Mouse (Mus musculus) forebrain, embryonic 13.5 days (tissue): ENCODE data around the gene Ankrd11. TPM values are rescaled to one million over a fixed set of nuclear protein-coding genes. Genes with fewer than 3 reads are reported as not detected.

Experiments
- ATAC-seq: fragments of 200-750 bp; cut with Nextera tagmentation; 2 replicates; pipeline ENCODE4 v1.8.0; 2017
- H3K27ac ChIP-seq: fragments of 300-500 bp; sonication (generic); 2 replicates; pipeline ENCODE4 v1.5.1; 2015; ENCODE audit warnings: inconsistent platforms, mild to moderate bottlenecking, moderate library complexity
- H3K27me3 ChIP-seq: fragments of 300-500 bp; sonication (generic); 2 replicates; pipeline ENCODE4 v1.6.1; 2015; ENCODE audit warnings: mild to moderate bottlenecking, inconsistent platforms
- H3K36me3 ChIP-seq: fragments of 300-500 bp; sonication (generic); 2 replicates; pipeline ENCODE4 v1.6.1; 2015; ENCODE audit warnings: mild to moderate bottlenecking, inconsistent platforms; ENCODE audit not compliant: poor library complexity, severe bottlenecking
- H3K4me1 ChIP-seq: fragments of 300-500 bp; sonication (generic); 2 replicates; pipeline ENCODE4 v1.6.1; 2015; ENCODE audit warnings: inconsistent platforms
- H3K4me2 ChIP-seq: fragments of 300-500 bp; sonication (generic); 2 replicates; pipeline ENCODE4 v1.6.1; 2015; ENCODE audit warnings: inconsistent platforms, mild to moderate bottlenecking, moderate library complexity
- H3K4me3 ChIP-seq: fragments of 300-500 bp; sonication (generic); 2 replicates; pipeline ENCODE4 v1.5.1; 2015; ENCODE audit warnings: mild to moderate bottlenecking, inconsistent platforms
- H3K9ac ChIP-seq: fragments of 300-500 bp; sonication (generic); 2 replicates; pipeline ENCODE4 v1.6.1; 2015; ENCODE audit warnings: mild to moderate bottlenecking, inconsistent platforms
- H3K9me3 ChIP-seq: fragments of 300-500 bp; sonication (generic); replicated peaks from 2 replicates; pipeline ENCODE4 v1.6.1; 2016; ENCODE audit warnings: inconsistent platforms
- WGBS: fragments of 180-500 bp; shearing (Covaris S2); methylation state at CpG from one replicate; pipeline ENCODE4 v1.1.7; 2015; 5-methylcytosine and 5-hydroxymethylcytosine counted together
- polyA plus RNA-seq: library from polyadenylated mRNA; unstranded; fragments of >200 nt; fragmentation: Nextera tagmentation; extraction: Ambion mirVana; gene quantifications from 2 replicates; pipeline ENCODE4 v1.2.1, GENCODE M21; 2015

Gene Ankrd11
- 34.3 and 35.6 TPM in 2 replicates for polyA plus RNA-seq

- whole genome bisulfite sequencing: under 1% methylated on average over 63 of the region's 91 CpGs
- H3K27me3 ChIP-seq: no peaks in the 10 kb centered on the region
- peak; percentile 97 for ATAC-seq
These were observed at the start of gene Ankrd11 for GRCm38 (mm10) chr8:123042158-123042973. Gene Ankrd11 (minus strand): TSS chr8:123042277.

GRCm38 (mm10) chr8:123087289-123087688, 45.2 kb upstream of the Ankrd11 start:
- WGBS: 94% methylated on average over 9 of the region's 9 CpGs
- H3K9ac ChIP-seq: no peak overlapping the region; the same call in 1 of the 2 replicates
- peaks cover 100% of the 10 kb centered on the region for H3K36me3 ChIP-seq
- no peak for ATAC-seq
- no peak overlapping the region for H3K4me3 ChIP-seq
- no peak overlapping the region for H3K27ac ChIP-seq
- no peaks in the 10 kb centered on the region for H3K4me1 ChIP-seq
- no peaks in the 10 kb centered on the region for H3K9me3 ChIP-seq
- H3K27me3 ChIP-seq: no peaks in the 10 kb centered on the region
- H3K4me2 ChIP-seq: no peak overlapping the region

More at GRCm38 (mm10) chr8:123042158-123042973, at the start of gene Ankrd11:
- H3K27ac ChIP-seq: peak within 1 kb of the TSS; percentile 95
- H3K4me3 ChIP-seq: peak within 1 kb of the TSS; percentile 98
- H3K4me2 ChIP-seq: peak within 1 kb of the TSS; percentile 84
- peak within 1 kb of the TSS; percentile 99 for H3K9ac ChIP-seq
- H3K9me3 ChIP-seq: no peaks in the 10 kb centered on the region
- H3K36me3 ChIP-seq: 0 out of 2 replicates have a peak, but pooled peaks cover 3% of the 10 kb centered on the region
- H3K4me1 ChIP-seq: peaks cover 44% of the 10 kb centered on the region

DNA sequence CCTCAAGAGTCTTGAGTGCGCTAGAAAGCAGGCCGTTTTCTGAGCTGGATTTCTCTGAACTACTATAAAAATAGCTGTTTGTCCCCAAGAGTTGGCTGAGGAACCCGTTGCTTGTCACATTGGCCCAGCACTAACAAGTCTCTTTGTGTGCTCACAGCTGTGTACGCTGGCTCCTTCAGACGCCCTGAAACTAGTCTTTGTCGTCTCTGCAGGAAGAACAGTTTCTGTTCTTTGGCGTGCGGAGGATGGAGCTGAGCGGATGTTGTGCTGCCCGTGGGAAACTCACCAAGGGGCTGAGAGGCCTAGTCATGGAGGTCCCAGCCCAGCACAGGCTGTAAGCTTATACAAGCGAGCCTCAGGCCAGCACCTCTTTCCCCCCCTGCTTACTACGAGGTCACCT, 41.5 kb upstream of the Ankrd11 start:
- H3K9ac ChIP-seq: no peak overlapping the region
- no peaks in the 10 kb centered on the region for H3K9me3 ChIP-seq
- H3K27ac ChIP-seq: no peak overlapping the region
- peaks cover 97% of the 10 kb centered on the region for H3K36me3 ChIP-seq
- H3K27me3 ChIP-seq: no peaks in the 10 kb centered on the region
- H3K4me3 ChIP-seq: no peak overlapping the region
- ATAC-seq: no peak
- no peaks in the 10 kb centered on the region for H3K4me1 ChIP-seq
- H3K4me2 ChIP-seq: no peak overlapping the region
- WGBS: 86% methylated on average over 12 of the region's 12 CpGs

GRCm38 (mm10) chr8:123082993-123083392, 40.9 kb upstream of the Ankrd11 start:
- H3K4me1 ChIP-seq: no peaks in the 10 kb centered on the region
- peaks cover 97% of the 10 kb centered on the region for H3K36me3 ChIP-seq
- no peaks in the 10 kb centered on the region for H3K27me3 ChIP-seq
- no peak overlapping the region for H3K4me2 ChIP-seq
- no peak for ATAC-seq
- 91% methylated on average over 6 of the region's 6 CpGs for WGBS
- no peak overlapping the region for H3K27ac ChIP-seq
- H3K9ac ChIP-seq: no peak overlapping the region
- H3K9me3 ChIP-seq: no peaks in the 10 kb centered on the region
- H3K4me3 ChIP-seq: no peak overlapping the region

- H3K4me1 ChIP-seq: no peaks in the 10 kb centered on the region
- H3K4me3 ChIP-seq: no peak overlapping the region
- H3K36me3 ChIP-seq: peaks cover 95% of the 10 kb centered on the region
- no peaks in the 10 kb centered on the region for H3K9me3 ChIP-seq
- no peak overlapping the region for H3K4me2 ChIP-seq
- no peak overlapping the region for H3K9ac ChIP-seq
- no peak overlapping the region for H3K27ac ChIP-seq
- WGBS: 96% methylated on average over 6 of the region's 6 CpGs
- H3K27me3 ChIP-seq: no peaks in the 10 kb centered on the region
- ATAC-seq: no peak
These were observed 35.1 kb upstream of the Ankrd11 start for GRCm38 (mm10) chr8:123077213-123077612.

DNA sequence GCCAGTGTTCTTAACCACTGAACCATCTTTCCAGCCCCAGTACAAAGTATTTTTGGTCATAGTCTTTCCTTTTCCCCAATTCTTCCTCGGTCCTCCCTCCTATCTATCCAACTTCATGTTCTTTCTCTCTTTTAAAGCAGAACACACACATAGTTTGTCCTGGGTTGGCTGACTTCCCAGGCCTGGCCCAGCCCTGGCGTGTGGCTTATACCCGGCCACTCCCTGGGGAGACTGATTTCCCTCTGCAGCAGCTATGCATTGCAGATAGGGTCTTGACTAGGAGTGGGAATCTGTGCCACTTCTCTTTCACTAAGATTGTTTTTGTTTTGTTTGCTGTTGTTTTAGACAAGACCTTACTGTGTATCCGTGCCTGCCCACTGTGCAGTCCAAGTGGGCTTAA, 29.1 kb upstream of the Ankrd11 start:
- no peak overlapping the region for H3K9ac ChIP-seq
- peaks cover 59% of the 10 kb centered on the region for H3K36me3 ChIP-seq
- H3K4me1 ChIP-seq: peaks cover 16% of the 10 kb centered on the region
- H3K27ac ChIP-seq: no peak overlapping the region
- H3K4me2 ChIP-seq: no peak overlapping the region
- WGBS: 82% methylated on average over 4 of the region's 4 CpGs
- ATAC-seq: no peak
- no peaks in the 10 kb centered on the region for H3K9me3 ChIP-seq
- H3K4me3 ChIP-seq: no peak overlapping the region
- no peaks in the 10 kb centered on the region for H3K27me3 ChIP-seq

GRCm38 (mm10) chr8:123066101-123066683, 24.1 kb upstream of the Ankrd11 start:
- 39% methylated on average over 7 of the region's 7 CpGs for WGBS
- no peak for ATAC-seq
- H3K4me2 ChIP-seq: peak overlapping the region; percentile 85

GRCm38 (mm10) chr8:123065214-123066100, 23.4 kb upstream of the Ankrd11 start:
- peak overlapping the region; percentile 88 for H3K27ac ChIP-seq
- H3K36me3 ChIP-seq: peaks cover 10% of the 10 kb centered on the region
- ATAC-seq: peak; percentile 96
- peaks cover 28% of the 10 kb centered on the region for H3K4me1 ChIP-seq
- peak overlapping the region; percentile 87 for H3K9ac ChIP-seq
- H3K27me3 ChIP-seq: no peaks in the 10 kb centered on the region
- peak overlapping the region; percentile 85 for H3K4me2 ChIP-seq
- no peaks in the 10 kb centered on the region for H3K9me3 ChIP-seq
- under 1% methylated on average over 84 of the region's 84 CpGs for WGBS
- peak overlapping the region; percentile 75 for H3K4me3 ChIP-seq

More at GRCm38 (mm10) chr8:123066101-123066683, 24.1 kb upstream of the Ankrd11 start:
- peaks cover 28% of the 10 kb centered on the region for H3K4me1 ChIP-seq
- H3K4me3 ChIP-seq: peak overlapping the region; percentile 75
- peak overlapping the region; percentile 88 for H3K27ac ChIP-seq
- H3K27me3 ChIP-seq: no peaks in the 10 kb centered on the region
- H3K9me3 ChIP-seq: no peaks in the 10 kb centered on the region
- H3K9ac ChIP-seq: peak overlapping the region; percentile 87
- H3K36me3 ChIP-seq: peaks cover 13% of the 10 kb centered on the region

GRCm38 (mm10) chr8:123064809-123065213, 22.7 kb upstream of the Ankrd11 start:
- WGBS: 2% methylated on average over 14 of the region's 14 CpGs
- no peaks in the 10 kb centered on the region for H3K27me3 ChIP-seq
- peak; percentile 23 for ATAC-seq
- H3K4me2 ChIP-seq: peak overlapping the region; percentile 85
- peaks cover 7% of the 10 kb centered on the region for H3K36me3 ChIP-seq
- peaks cover 28% of the 10 kb centered on the region for H3K4me1 ChIP-seq
- no peaks in the 10 kb centered on the region for H3K9me3 ChIP-seq
- peak overlapping the region; percentile 87 for H3K9ac ChIP-seq
- peak overlapping the region; percentile 88 for H3K27ac ChIP-seq
- peak overlapping the region; percentile 75 for H3K4me3 ChIP-seq

DNA sequence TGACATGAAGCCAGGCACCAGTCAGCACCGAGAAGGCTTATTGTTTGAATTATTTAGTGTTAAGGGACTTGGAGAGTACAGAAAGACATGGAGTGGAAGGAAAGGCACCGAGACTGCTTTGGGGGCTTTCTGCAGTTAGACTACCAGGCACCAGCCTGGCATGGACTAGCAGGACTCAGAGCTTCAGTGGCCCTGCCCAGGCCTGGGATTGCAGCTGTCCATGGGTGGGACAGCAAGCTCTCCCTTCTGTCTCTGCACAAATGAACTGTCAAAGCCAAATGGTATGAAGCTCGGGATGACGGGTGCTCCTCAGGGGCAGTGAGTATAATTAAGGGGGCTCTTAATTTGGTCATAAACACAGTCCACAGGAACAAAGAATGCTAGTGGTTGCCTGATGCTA, 22.0 kb upstream of the Ankrd11 start:
- ATAC-seq: no peak
- peaks cover 28% of the 10 kb centered on the region for H3K4me1 ChIP-seq
- no peaks in the 10 kb centered on the region for H3K9me3 ChIP-seq
- peaks cover 7% of the 10 kb centered on the region for H3K36me3 ChIP-seq
- H3K4me2 ChIP-seq: peak overlapping the region; percentile 85
- peak overlapping the region; percentile 87 for H3K9ac ChIP-seq
- no peaks in the 10 kb centered on the region for H3K27me3 ChIP-seq
- H3K4me3 ChIP-seq: no peak overlapping the region
- WGBS: 79% methylated on average over 4 of the region's 4 CpGs
- H3K27ac ChIP-seq: no peak overlapping the region

DNA sequence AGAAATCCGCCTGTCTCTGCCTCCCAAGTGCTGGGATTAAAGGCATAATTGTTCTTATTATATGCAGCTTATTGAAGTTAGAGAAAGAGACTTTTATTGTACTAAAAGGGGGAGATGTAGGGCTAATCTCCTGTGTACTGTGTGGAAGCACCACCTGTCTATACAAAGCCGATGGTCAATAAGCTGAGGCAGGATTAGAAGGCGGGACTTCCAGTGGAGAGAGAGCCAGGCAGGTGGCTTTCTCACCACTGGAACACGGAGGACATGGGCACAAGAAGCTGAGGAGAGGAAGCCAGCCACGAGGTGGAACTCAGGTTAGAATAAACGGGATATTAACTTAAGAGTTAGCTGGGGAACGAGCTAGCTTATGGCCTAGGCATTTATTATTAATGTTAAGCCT, 20.6 kb upstream of the Ankrd11 start, which contains the start of gene Spg7:
Spg7 (plus strand) TSS at position 222 of the 400 bp plus-strand sequence.
- no peak for ATAC-seq
- H3K4me1 ChIP-seq: peaks cover 27% of the 10 kb centered on the region
- no peak within 1 kb of the TSS for H3K4me2 ChIP-seq
- H3K4me3 ChIP-seq: no peak within 1 kb of the TSS
- H3K9me3 ChIP-seq: no peaks in the 10 kb centered on the region
- WGBS: 71% methylated on average over 7 of the region's 7 CpGs
- no peak within 1 kb of the TSS for H3K27ac ChIP-seq
- H3K36me3 ChIP-seq: no peaks in the 10 kb centered on the region; the same call in 1 of the 2 replicates
- no peaks in the 10 kb centered on the region for H3K27me3 ChIP-seq
- H3K9ac ChIP-seq: no peak within 1 kb of the TSS
